Mouse (Mus musculus) lung, postnatal 0 days (tissue): ENCODE data around the gene Susd4. TPM values are rescaled to one million over a fixed set of nuclear protein-coding genes. Genes with fewer than 3 reads are reported as not detected.

ENCODE experiments used
- ATAC-seq: fragments of 200-750 bp; cut with Nextera tagmentation; 2 replicates; pipeline ENCODE4 v1.8.0; 2017; ENCODE audit warnings: moderate library complexity
- DNase-seq: peaks from one replicate; pipeline ENCODE4 v3.0.0-alpha.2; 2016; ENCODE audit warnings: low spot score
- H3K27ac ChIP-seq: fragments of 300-500 bp; sonication (generic); 2 replicates; pipeline ENCODE4 v1.5.1; 2014; ENCODE audit warnings: antibody characterized with exemption, mild to moderate bottlenecking, low read length, mixed read lengths
- H3K27me3 ChIP-seq: fragments of 300-500 bp; sonication (generic); replicated peaks from 2 replicates; pipeline ENCODE4 v1.6.1; 2014; ENCODE audit warnings: low read length, mixed read lengths; ENCODE audit not compliant: insufficient read depth
- H3K36me3 ChIP-seq: fragments of 300-500 bp; sonication (generic); 2 replicates; pipeline ENCODE4 v1.6.1; 2014; ENCODE audit warnings: low read length, mixed read lengths; ENCODE audit not compliant: insufficient read depth
- H3K4me1 ChIP-seq: fragments of 300-500 bp; sonication (generic); 2 replicates; pipeline ENCODE4 v1.6.1; 2014; ENCODE audit warnings: antibody characterized with exemption, low read depth, low read length, mixed read lengths; ENCODE audit not compliant: insufficient read depth
- H3K4me2 ChIP-seq: fragments of 300-500 bp; sonication (generic); replicated peaks from 2 replicates; pipeline ENCODE4 v1.6.1; 2014; ENCODE audit warnings: low read depth, mild to moderate bottlenecking, low read length, moderate library complexity, mixed read lengths
- H3K4me3 ChIP-seq: fragments of 300-500 bp; sonication (generic); 2 replicates; pipeline ENCODE4 v1.5.1; 2014; ENCODE audit warnings: low read depth, low read length
- H3K9ac ChIP-seq: fragments of 300-500 bp; sonication (generic); replicated peaks from 2 replicates; pipeline ENCODE4 v1.6.1; 2014; ENCODE audit warnings: low read depth, mild to moderate bottlenecking
- H3K9me3 ChIP-seq: fragments of 300-500 bp; sonication (generic); 2 replicates; pipeline ENCODE4 v1.6.1; 2016; ENCODE audit warnings: low read length, mixed read lengths
- CTCF ChIP-seq: IDR thresholded peaks from 2 replicates; pipeline ENCODE4 v1.5.1; 2016; ENCODE audit warnings: antibody characterized with exemption, mild to moderate bottlenecking
- EP300 ChIP-seq: IDR thresholded peaks from 2 replicates; pipeline ENCODE4 v1.6.1; 2016; ENCODE audit warnings: antibody characterized with exemption, mild to moderate bottlenecking, control low read depth
- WGBS: fragments of 180-500 bp; shearing (Covaris S2); extraction: QIAGEN DNeasy Blood & Tissue Kit; methylation state at CpG from one replicate; pipeline ENCODE4 v1.1.7; 2014; 5-methylcytosine and 5-hydroxymethylcytosine counted together
- polyA plus RNA-seq: library from polyadenylated mRNA; unstranded; fragments of >200 nt; fragmentation: Nextera tagmentation; extraction: Ambion mirVana; gene quantifications from 2 replicates; pipeline ENCODE4 v1.2.1, GENCODE M21; 2015

The Susd4 gene
- polyA plus RNA-seq, 1 experiment from 2014 or later: 13.3 TPM

- ATAC-seq (no peak), DNase-seq (no peak)
- H3K9ac ChIP-seq: no peak overlapping the region
- no peak overlapping the region for H3K4me2 ChIP-seq
- WGBS: 68% methylated on average over 2 of the region's 2 CpGs
- H3K4me3 ChIP-seq: no peak overlapping the region
- TF ChIP-seq EP300 (no peak), CTCF (no peak)
- H3K9me3 ChIP-seq: no peaks in the 10 kb centered on the region
- H3K27ac ChIP-seq: no peak overlapping the region
- no peaks in the 10 kb centered on the region for H3K36me3 ChIP-seq
- H3K27me3 ChIP-seq: no peaks in the 10 kb centered on the region
- H3K4me1 ChIP-seq: peaks cover 9% of the 10 kb centered on the region; the same call in 1 of the 2 replicates
Observed at GRCm38 (mm10) chr1:182912591-182912990, 148.9 kb downstream of the Susd4 start.

DNA sequence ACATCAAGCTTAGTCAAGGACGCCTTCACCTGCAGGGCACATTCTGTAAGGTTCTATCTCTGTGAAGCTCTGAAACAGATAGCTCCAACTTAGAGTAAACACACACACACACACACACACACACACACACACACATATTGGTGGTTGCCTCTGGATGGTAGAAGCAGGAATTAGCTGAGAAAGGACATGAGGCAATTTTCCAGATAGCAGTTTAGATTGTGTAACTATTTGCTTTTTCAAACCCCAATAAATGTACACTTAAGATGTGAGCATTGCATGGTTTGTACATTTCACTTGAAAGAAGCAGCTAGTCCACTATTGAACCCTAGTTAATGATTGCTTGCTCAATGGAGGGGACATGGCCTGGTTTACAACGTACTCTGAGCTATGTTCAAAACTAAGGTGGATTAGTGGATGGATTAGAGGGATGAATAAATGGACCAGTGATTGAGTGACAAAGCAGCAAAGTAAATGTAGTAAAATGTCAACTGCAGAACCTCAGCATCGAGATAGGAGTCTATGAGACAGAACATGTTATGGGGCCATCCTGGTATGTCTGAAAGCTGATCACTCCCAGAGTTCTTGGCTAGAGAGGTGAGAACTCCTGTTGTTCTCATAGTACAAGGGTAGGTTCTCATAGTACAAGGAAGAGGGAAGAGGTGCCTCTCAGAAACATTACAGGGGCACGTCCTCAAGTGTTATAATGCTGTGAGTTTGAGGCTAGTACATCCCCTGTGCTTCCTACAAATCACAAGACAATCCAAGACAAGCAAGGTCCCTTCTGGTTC, 150.7 kb downstream of the Susd4 start:
- no peaks in the 10 kb centered on the region for H3K4me1 ChIP-seq
- H3K27me3 ChIP-seq: no peaks in the 10 kb centered on the region
- TF ChIP-seq CTCF: no peak
- TF ChIP-seq EP300: no peak
- no peaks in the 10 kb centered on the region for H3K36me3 ChIP-seq
- no peak overlapping the region for H3K4me2 ChIP-seq
- DNase-seq (peak; percentile 59), ATAC-seq (no peak)
- H3K27ac ChIP-seq: no peak overlapping the region
- H3K9ac ChIP-seq: no peak overlapping the region
- H3K9me3 ChIP-seq: no peaks in the 10 kb centered on the region
- 66% methylated on average over 4 of the region's 4 CpGs for WGBS
- H3K4me3 ChIP-seq: no peak overlapping the region

DNA sequence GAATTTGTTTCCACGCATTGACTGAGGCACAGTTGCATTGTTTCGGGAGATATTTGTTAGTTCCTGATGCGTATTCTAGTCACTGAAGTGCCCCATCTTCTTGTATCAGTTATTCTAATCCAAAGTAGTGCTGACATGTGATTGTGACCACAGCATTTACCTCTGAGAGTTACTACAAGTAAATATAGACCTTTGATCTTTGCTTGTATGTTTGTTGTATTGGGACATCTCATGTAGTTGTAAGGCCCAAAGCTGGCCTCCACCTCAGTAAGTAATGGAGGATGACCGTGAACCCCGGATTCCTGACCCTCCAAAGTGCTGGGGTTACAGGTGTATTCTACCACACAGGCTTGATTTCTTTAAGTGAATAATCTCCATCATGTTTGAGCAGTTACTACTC, 152.5 kb downstream of the Susd4 start:
- DNase-seq (no peak), ATAC-seq (no peak)
- Histone ChIP-seq H3K27me3 (no peaks in the 10 kb centered on the region), H3K4me1 (no peaks in the 10 kb centered on the region), H3K36me3 (no peaks in the 10 kb centered on the region), H3K9me3 (no peaks in the 10 kb centered on the region), H3K9ac (no peak overlapping the region), H3K4me2 (no peak overlapping the region), H3K27ac (no peak overlapping the region), H3K4me3 (no peak overlapping the region)
- no peak for TF ChIP-seq CTCF
- no peak for TF ChIP-seq EP300
- WGBS: 95% methylated on average over 5 of the region's 5 CpGs

DNA sequence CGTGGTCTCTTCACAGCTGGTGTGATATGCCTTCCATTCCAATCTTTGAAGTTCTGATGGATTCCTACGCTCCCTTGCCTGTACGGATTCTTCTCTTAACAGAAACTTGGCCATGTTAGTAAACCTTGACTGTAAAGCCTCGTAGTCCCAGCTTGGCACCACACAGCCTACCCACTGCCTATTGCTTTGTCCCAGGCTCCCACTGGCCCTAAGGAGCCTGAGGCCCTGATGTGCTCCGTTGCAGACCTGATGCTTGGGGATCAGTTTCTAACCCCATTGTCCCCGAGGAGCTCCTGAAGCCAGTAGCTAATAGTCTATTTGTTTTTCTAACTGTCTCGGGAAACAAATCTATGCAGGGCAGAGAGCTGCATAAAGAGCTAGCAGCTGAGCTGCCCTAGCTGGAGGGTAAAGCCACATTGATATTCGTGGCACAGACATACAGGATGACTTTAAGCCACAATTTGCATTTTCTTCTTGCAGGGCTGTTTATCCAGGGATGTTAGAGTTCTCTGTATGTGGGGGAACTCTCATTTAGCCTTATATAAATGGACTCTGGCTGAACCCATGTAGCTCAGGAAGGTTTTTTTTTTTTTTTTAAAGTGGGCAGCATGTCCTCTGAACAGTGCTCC, 155.2 kb downstream of the Susd4 start:
- Histone ChIP-seq H3K4me2 (no peak overlapping the region), H3K27ac (no peak overlapping the region), H3K9ac (no peak overlapping the region), H3K27me3 (no peaks in the 10 kb centered on the region), H3K4me3 (no peak overlapping the region), H3K9me3 (no peaks in the 10 kb centered on the region), H3K36me3 (no peaks in the 10 kb centered on the region), H3K4me1 (no peaks in the 10 kb centered on the region)
- TF ChIP-seq CTCF (no peak), EP300 (no peak)
- ATAC-seq (no peak), DNase-seq (no peak)
- 52% methylated on average over 8 of the region's 8 CpGs for WGBS

GRCm38 (mm10) chr1:182922824-182923223, 159.2 kb downstream of the Susd4 start:
- no peak overlapping the region for H3K4me3 ChIP-seq
- H3K9ac ChIP-seq: no peak overlapping the region
- H3K9me3 ChIP-seq: no peaks in the 10 kb centered on the region
- no peaks in the 10 kb centered on the region for H3K36me3 ChIP-seq
- ATAC-seq: no peak
- H3K27ac ChIP-seq: no peak overlapping the region
- no peak overlapping the region for H3K4me2 ChIP-seq
- H3K4me1 ChIP-seq: no peaks in the 10 kb centered on the region
- no peak for TF ChIP-seq EP300
- TF ChIP-seq CTCF: no peak
- DNase-seq: no peak
- WGBS: 70% methylated on average over 4 of the region's 4 CpGs
- H3K27me3 ChIP-seq: no peaks in the 10 kb centered on the region

- Histone ChIP-seq H3K4me2 (no peak overlapping the region), H3K27me3 (no peaks in the 10 kb centered on the region), H3K4me1 (no peaks in the 10 kb centered on the region), H3K27ac (no peak overlapping the region), H3K4me3 (no peak overlapping the region), H3K9ac (no peak overlapping the region), H3K36me3 (no peaks in the 10 kb centered on the region), H3K9me3 (no peaks in the 10 kb centered on the region)
- 82% methylated on average over 6 of the region's 6 CpGs for WGBS
- no peak for TF ChIP-seq EP300
- TF ChIP-seq CTCF: no peak
- no peak for ATAC-seq
- DNase-seq: no peak
Observed at GRCm38 (mm10) chr1:182926465-182926864, 162.8 kb downstream of the Susd4 start.
